Mouse (Mus musculus): ENCODE results near the gene Elmod2. TPM values are rescaled to one million over a fixed set of nuclear protein-coding genes. Genes with fewer than 3 reads are reported as not detected.

The Elmod2 gene
- polyA plus RNA-seq, 1 experiment from 2014 or later: 15.3 TPM

GRCm38 (mm10) chr8:83272464-83272863, 59.8 kb downstream of the Elmod2 start:
- H3K36me3 ChIP-seq: no peaks in the 10 kb centered on the region
- H3K9ac ChIP-seq: no peak overlapping the region
- 61% methylated on average over 10 of the region's 10 CpGs for WGBS
- ATAC-seq (ENCODE audit: borderline replicate concordance, extremely low read depth, low FRiP score, low TSS enrichment): no peak
- H3K27ac ChIP-seq: no peak overlapping the region
- H3K4me2 ChIP-seq: no peak overlapping the region
- H3K9me3 ChIP-seq: no peaks in the 10 kb centered on the region
- H3K4me1 ChIP-seq: no peaks in the 10 kb centered on the region
- H3K4me3 ChIP-seq: no peak overlapping the region
- no peaks in the 10 kb centered on the region for H3K27me3 ChIP-seq

- 92% methylated on average over 14 of the region's 14 CpGs for WGBS
- H3K9ac ChIP-seq: no peak overlapping the region
- H3K27me3 ChIP-seq: no peaks in the 10 kb centered on the region
- H3K4me1 ChIP-seq: no peaks in the 10 kb centered on the region
- H3K9me3 ChIP-seq: no peaks in the 10 kb centered on the region
- no peak for ATAC-seq (ENCODE audit: borderline replicate concordance, extremely low read depth, low FRiP score, low TSS enrichment)
- no peak overlapping the region for H3K4me3 ChIP-seq
- H3K4me2 ChIP-seq: no peak overlapping the region
- H3K27ac ChIP-seq: no peak overlapping the region
- H3K36me3 ChIP-seq: no peaks in the 10 kb centered on the region
Observed at GRCm38 (mm10) chr8:83271172-83271571, 61.1 kb downstream of the Elmod2 start.

Other genes with a start within 250 kb of the Elmod2 start
- 1.7 and 2.0 TPM in 2 replicates for gene Tbc1d9, start 167.1 kb downstream of the Elmod2 start, polyA plus RNA-seq (2015; fragmentation: Nextera tagmentation; extraction: Ambion mirVana)
- 1.2 and 1.4 TPM in 2 replicates for gene Gm10645, start 166.3 kb downstream of the Elmod2 start, polyA plus RNA-seq (2015; fragmentation: Nextera tagmentation; extraction: Ambion mirVana)
- not detected in 2 replicates for gene Ucp1, start 42.1 kb downstream of the Elmod2 start, polyA plus RNA-seq (2015; fragmentation: Nextera tagmentation; extraction: Ambion mirVana)
- gene Mgat4d, start 16.0 kb upstream of the Elmod2 start, polyA plus RNA-seq (2015; fragmentation: Nextera tagmentation; extraction: Ambion mirVana): not detected in 2 replicates
- 0.19 and 0.20 TPM in 2 replicates for gene Clgn, start 57.4 kb upstream of the Elmod2 start, polyA plus RNA-seq (2015; fragmentation: Nextera tagmentation; extraction: Ambion mirVana)
- gene Scoc, start 125.9 kb upstream of the Elmod2 start, polyA plus RNA-seq (2015; fragmentation: Nextera tagmentation; extraction: Ambion mirVana): 110 and 121 TPM in 2 replicates
- gene Olfr370, start 203.3 kb upstream of the Elmod2 start, polyA plus RNA-seq (2015; fragmentation: Nextera tagmentation; extraction: Ambion mirVana): not detected in 2 replicates
- gene Ndufb7, start 234.2 kb upstream of the Elmod2 start, polyA plus RNA-seq (2015; fragmentation: Nextera tagmentation; extraction: Ambion mirVana): 316 and 363 TPM in 2 replicates